Mouse (Mus musculus): Measurements from ENCODE around the gene Slc38a1. TPM values are rescaled to one million over a fixed set of nuclear protein-coding genes. Genes with fewer than 3 reads are reported as not detected.

Slc38a1 gene
- polyA plus RNA-seq (2014; fragmentation: Nextera tagmentation; extraction: Ambion mirVana): 77.5 and 82.8 TPM in 2 replicates

GRCm38 (mm10) chr15:96642436-96643405, at the start of gene Slc38a1:
Gene Slc38a1, minus strand, starts transcription at chr15:96642913.
- ATAC-seq (ENCODE audit: insufficient number of reproducible peaks, insufficient read depth, low FRiP score, low read depth): peak; percentile 72
- Histone ChIP-seq H3K36me3 (ENCODE audit: control insufficient read depth, insufficient read depth, low read length) (no peaks in the 10 kb centered on the region), H3K4me3 (ENCODE audit: low read depth, low read length) (peak within 1 kb of the TSS; percentile 64), H3K27me3 (ENCODE audit: control insufficient read depth, insufficient read depth, low read length) (no peaks in the 10 kb centered on the region), H3K4me2 (replicated peaks; ENCODE audit: low read depth, low read length) (peak within 1 kb of the TSS; percentile 86), H3K9me3 (ENCODE audit: control insufficient read depth, low read depth, low read length) (no peaks in the 10 kb centered on the region), H3K27ac (ENCODE audit: low read length) (peak within 1 kb of the TSS; percentile 95), H3K4me1 (ENCODE audit: control insufficient read depth, insufficient read depth, low read length) (peaks cover 3% of the 10 kb centered on the region; the same call in 1 of the 2 replicates), H3K9ac (replicated peaks; ENCODE audit: low read depth, low read length) (peak within 1 kb of the TSS; percentile 84)
- under 1% methylated on average over 69 of the region's 70 CpGs for WGBS

GRCm38 (mm10) chr15:96692401-96692800, 49.7 kb upstream of the Slc38a1 start:
- no peak for ATAC-seq (ENCODE audit: insufficient number of reproducible peaks, insufficient read depth, low FRiP score, low read depth)
- peaks cover 88% of the 10 kb centered on the region for H3K36me3 ChIP-seq (ENCODE audit: control insufficient read depth, insufficient read depth, low read length)
- peaks cover 20% of the 10 kb centered on the region; the same call in 1 of the 2 replicates for H3K4me1 ChIP-seq (ENCODE audit: control insufficient read depth, insufficient read depth, low read length)
- H3K4me2 ChIP-seq (replicated peaks; ENCODE audit: low read depth, low read length): no peak overlapping the region
- H3K27me3 ChIP-seq (ENCODE audit: control insufficient read depth, insufficient read depth, low read length): no peaks in the 10 kb centered on the region
- H3K9ac ChIP-seq (replicated peaks; ENCODE audit: low read depth, low read length): no peak overlapping the region
- H3K4me3 ChIP-seq (ENCODE audit: low read depth, low read length): no peak overlapping the region
- no peak overlapping the region for H3K27ac ChIP-seq (ENCODE audit: low read length)
- no peaks in the 10 kb centered on the region for H3K9me3 ChIP-seq (ENCODE audit: control insufficient read depth, low read depth, low read length)
- 92% methylated on average over 11 of the region's 11 CpGs for WGBS

- no peaks in the 10 kb centered on the region for H3K9me3 ChIP-seq (ENCODE audit: control insufficient read depth, low read depth, low read length)
- H3K27me3 ChIP-seq (ENCODE audit: control insufficient read depth, insufficient read depth, low read length): no peaks in the 10 kb centered on the region
- no peak overlapping the region for H3K27ac ChIP-seq (ENCODE audit: low read length)
- peaks cover 17% of the 10 kb centered on the region; the same call in 1 of the 2 replicates for H3K4me1 ChIP-seq (ENCODE audit: control insufficient read depth, insufficient read depth, low read length)
- H3K4me2 ChIP-seq (replicated peaks; ENCODE audit: low read depth, low read length): no peak overlapping the region
- H3K36me3 ChIP-seq (ENCODE audit: control insufficient read depth, insufficient read depth, low read length): peaks cover 80% of the 10 kb centered on the region
- no peak overlapping the region for H3K9ac ChIP-seq (replicated peaks; ENCODE audit: low read depth, low read length)
- WGBS: 92% methylated on average over 15 of the region's 15 CpGs
- no peak for ATAC-seq (ENCODE audit: insufficient number of reproducible peaks, insufficient read depth, low FRiP score, low read depth)
- no peak overlapping the region for H3K4me3 ChIP-seq (ENCODE audit: low read depth, low read length)
Measured at GRCm38 (mm10) chr15:96691381-96691780, 48.7 kb upstream of the Slc38a1 start.

- Histone ChIP-seq H3K27me3 (ENCODE audit: control insufficient read depth, insufficient read depth, low read length) (no peaks in the 10 kb centered on the region), H3K27ac (ENCODE audit: low read length) (no peak overlapping the region), H3K4me3 (ENCODE audit: low read depth, low read length) (no peak overlapping the region), H3K9me3 (ENCODE audit: control insufficient read depth, low read depth, low read length) (no peaks in the 10 kb centered on the region), H3K4me2 (replicated peaks; ENCODE audit: low read depth, low read length) (no peak overlapping the region), H3K4me1 (ENCODE audit: control insufficient read depth, insufficient read depth, low read length) (peaks cover 11% of the 10 kb centered on the region; the same call in 1 of the 2 replicates), H3K9ac (replicated peaks; ENCODE audit: low read depth, low read length) (no peak overlapping the region), H3K36me3 (ENCODE audit: control insufficient read depth, insufficient read depth, low read length) (peaks cover 78% of the 10 kb centered on the region)
- no peak for ATAC-seq (ENCODE audit: insufficient number of reproducible peaks, insufficient read depth, low FRiP score, low read depth)
- 91% methylated on average over 13 of the region's 13 CpGs for WGBS
Measured at GRCm38 (mm10) chr15:96690829-96691228, 48.1 kb upstream of the Slc38a1 start.

- H3K4me3 ChIP-seq (ENCODE audit: low read depth, low read length): no peak overlapping the region
- H3K4me2 ChIP-seq (replicated peaks; ENCODE audit: low read depth, low read length): no peak overlapping the region
- 95% methylated on average over 9 of the region's 9 CpGs for WGBS
- no peaks in the 10 kb centered on the region for H3K27me3 ChIP-seq (ENCODE audit: control insufficient read depth, insufficient read depth, low read length)
- H3K36me3 ChIP-seq (ENCODE audit: control insufficient read depth, insufficient read depth, low read length): peaks cover 69% of the 10 kb centered on the region
- peaks cover 3% of the 10 kb centered on the region; the same call in 1 of the 2 replicates for H3K4me1 ChIP-seq (ENCODE audit: control insufficient read depth, insufficient read depth, low read length)
- no peak for ATAC-seq (ENCODE audit: insufficient number of reproducible peaks, insufficient read depth, low FRiP score, low read depth)
- H3K9ac ChIP-seq (replicated peaks; ENCODE audit: low read depth, low read length): no peak overlapping the region
- H3K27ac ChIP-seq (ENCODE audit: low read length): no peak overlapping the region
- no peaks in the 10 kb centered on the region for H3K9me3 ChIP-seq (ENCODE audit: control insufficient read depth, low read depth, low read length)
Measured at GRCm38 (mm10) chr15:96689919-96690318, 47.2 kb upstream of the Slc38a1 start.

- no peak overlapping the region for H3K9ac ChIP-seq (replicated peaks; ENCODE audit: low read depth, low read length)
- H3K4me3 ChIP-seq (ENCODE audit: low read depth, low read length): no peak overlapping the region
- no peak for ATAC-seq (ENCODE audit: insufficient number of reproducible peaks, insufficient read depth, low FRiP score, low read depth)
- peaks cover 3% of the 10 kb centered on the region; the same call in 1 of the 2 replicates for H3K4me1 ChIP-seq (ENCODE audit: control insufficient read depth, insufficient read depth, low read length)
- no peak overlapping the region for H3K27ac ChIP-seq (ENCODE audit: low read length)
- H3K36me3 ChIP-seq (ENCODE audit: control insufficient read depth, insufficient read depth, low read length): peaks cover 59% of the 10 kb centered on the region
- no peak overlapping the region for H3K4me2 ChIP-seq (replicated peaks; ENCODE audit: low read depth, low read length)
- no peaks in the 10 kb centered on the region for H3K27me3 ChIP-seq (ENCODE audit: control insufficient read depth, insufficient read depth, low read length)
- H3K9me3 ChIP-seq (ENCODE audit: control insufficient read depth, low read depth, low read length): no peaks in the 10 kb centered on the region
- WGBS: 91% methylated on average over 12 of the region's 12 CpGs
Measured at GRCm38 (mm10) chr15:96688784-96689318, 46.1 kb upstream of the Slc38a1 start.

GRCm38 (mm10) chr15:96688036-96688435, 45.3 kb upstream of the Slc38a1 start:
- Histone ChIP-seq H3K4me2 (replicated peaks; ENCODE audit: low read depth, low read length) (no peak overlapping the region), H3K4me3 (ENCODE audit: low read depth, low read length) (no peak overlapping the region), H3K9me3 (ENCODE audit: control insufficient read depth, low read depth, low read length) (no peaks in the 10 kb centered on the region), H3K27ac (ENCODE audit: low read length) (no peak overlapping the region), H3K36me3 (ENCODE audit: control insufficient read depth, insufficient read depth, low read length) (peaks cover 50% of the 10 kb centered on the region), H3K9ac (replicated peaks; ENCODE audit: low read depth, low read length) (no peak overlapping the region), H3K4me1 (ENCODE audit: control insufficient read depth, insufficient read depth, low read length) (peaks cover 3% of the 10 kb centered on the region; the same call in 1 of the 2 replicates), H3K27me3 (ENCODE audit: control insufficient read depth, insufficient read depth, low read length) (no peaks in the 10 kb centered on the region)
- WGBS: 79% methylated on average over 6 of the region's 6 CpGs
- no peak for ATAC-seq (ENCODE audit: insufficient number of reproducible peaks, insufficient read depth, low FRiP score, low read depth)

- H3K4me2 ChIP-seq (replicated peaks; ENCODE audit: low read depth, low read length): no peak overlapping the region
- H3K36me3 ChIP-seq (ENCODE audit: control insufficient read depth, insufficient read depth, low read length): peaks cover 44% of the 10 kb centered on the region
- 18% methylated on average over 1 of the region's 1 CpGs for WGBS
- peaks cover 3% of the 10 kb centered on the region; the same call in 1 of the 2 replicates for H3K4me1 ChIP-seq (ENCODE audit: control insufficient read depth, insufficient read depth, low read length)
- H3K9ac ChIP-seq (replicated peaks; ENCODE audit: low read depth, low read length): no peak overlapping the region
- H3K9me3 ChIP-seq (ENCODE audit: control insufficient read depth, low read depth, low read length): no peaks in the 10 kb centered on the region
- H3K27me3 ChIP-seq (ENCODE audit: control insufficient read depth, insufficient read depth, low read length): no peaks in the 10 kb centered on the region
- no peak overlapping the region for H3K27ac ChIP-seq (ENCODE audit: low read length)
- no peak overlapping the region for H3K4me3 ChIP-seq (ENCODE audit: low read depth, low read length)
- ATAC-seq (ENCODE audit: insufficient number of reproducible peaks, insufficient read depth, low FRiP score, low read depth): no peak
Measured at GRCm38 (mm10) chr15:96687366-96687765, 44.7 kb upstream of the Slc38a1 start.

Measured in stomach, embryonic 14.5 days (tissue).